Mouse (Mus musculus): ENCODE measurements around the gene Pgd.
"Not testable (repeated sequence)": the region's sequence is repeated elsewhere in the genome, so short reads cannot be mapped to it uniquely, and the experiment has no call there.

The Pgd gene

DNA sequence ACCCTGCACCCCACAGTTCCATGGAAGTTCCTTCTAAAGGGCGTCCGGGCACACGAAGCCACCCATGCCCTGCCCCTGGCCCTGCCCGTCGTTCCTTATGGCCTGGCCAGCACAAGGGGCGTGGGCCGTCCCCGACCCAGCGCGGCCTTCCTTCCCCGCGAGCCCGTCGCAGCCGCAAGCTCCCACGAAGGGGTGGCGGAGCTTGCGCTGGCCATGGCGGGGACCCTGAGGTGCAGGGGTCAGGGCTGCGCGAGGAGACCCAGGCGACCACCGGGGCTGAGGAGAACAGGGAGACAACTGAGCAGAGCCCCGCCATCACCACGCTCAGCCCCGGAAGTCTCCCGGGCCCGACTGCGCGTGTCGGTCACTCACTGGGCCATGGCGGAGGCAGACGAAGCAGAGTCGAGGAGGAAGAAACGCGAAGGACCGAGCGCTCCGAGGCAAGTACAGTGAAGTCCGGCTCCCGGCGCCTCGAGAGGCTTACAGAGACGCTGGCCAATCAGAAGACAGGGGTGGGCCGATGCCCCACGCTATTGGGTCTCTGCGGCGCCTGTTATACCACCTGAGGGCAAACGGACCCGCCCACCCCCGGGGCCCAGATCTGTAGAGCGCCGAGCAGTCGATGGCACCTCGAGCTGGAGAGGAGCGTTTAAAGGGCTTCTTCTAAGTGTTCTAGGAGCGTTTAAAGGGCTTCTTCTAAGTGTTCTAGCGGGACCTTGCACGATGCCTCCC lies at the start of gene Pgd:
Gene Pgd, minus strand, starts transcription at position 557 of the 732 bp plus-strand sequence.
- DNase-seq = peak; percentile 98

DNA sequence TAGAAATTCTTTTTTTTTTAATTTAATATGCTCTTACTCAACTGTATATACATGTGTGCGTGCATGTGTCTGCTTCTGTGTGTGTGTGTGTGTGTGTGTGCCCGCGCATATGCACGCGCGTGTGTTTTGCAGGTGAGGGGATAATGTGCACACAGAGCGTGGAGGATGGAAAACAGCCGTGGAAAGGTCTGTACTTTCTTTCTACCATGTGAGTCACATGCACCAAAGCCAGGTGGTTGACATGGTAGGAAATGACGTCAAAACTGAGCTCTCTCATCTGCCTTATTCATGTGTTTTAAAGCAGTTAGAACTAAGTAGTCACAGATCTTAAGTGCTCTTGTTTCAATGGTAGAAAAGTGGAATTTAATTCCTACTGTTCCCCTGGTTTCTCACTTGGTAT lies 49.4 kb upstream of the Pgd start:
- DNase-seq = no peak

DNA sequence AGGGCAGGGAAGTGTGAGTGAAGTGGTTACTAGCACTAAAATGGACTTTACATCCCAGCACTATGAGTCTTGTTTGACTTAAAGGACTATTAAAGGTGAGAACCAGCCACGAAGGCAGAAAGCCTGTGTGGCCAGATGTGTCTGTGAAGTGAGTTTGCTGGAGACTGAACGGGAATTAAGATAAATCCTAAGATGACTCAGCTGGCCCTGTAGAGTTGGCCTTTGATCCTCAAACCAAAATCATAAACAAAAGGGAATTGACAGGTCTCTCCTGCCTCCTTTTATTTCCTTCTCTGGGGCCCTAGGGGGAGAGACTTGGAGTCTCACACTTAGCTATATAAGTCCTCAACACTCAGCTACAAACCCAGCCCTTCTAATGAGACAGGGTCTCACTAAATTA lies 48.8 kb upstream of the Pgd start:
- DNase-seq = no peak

DNA sequence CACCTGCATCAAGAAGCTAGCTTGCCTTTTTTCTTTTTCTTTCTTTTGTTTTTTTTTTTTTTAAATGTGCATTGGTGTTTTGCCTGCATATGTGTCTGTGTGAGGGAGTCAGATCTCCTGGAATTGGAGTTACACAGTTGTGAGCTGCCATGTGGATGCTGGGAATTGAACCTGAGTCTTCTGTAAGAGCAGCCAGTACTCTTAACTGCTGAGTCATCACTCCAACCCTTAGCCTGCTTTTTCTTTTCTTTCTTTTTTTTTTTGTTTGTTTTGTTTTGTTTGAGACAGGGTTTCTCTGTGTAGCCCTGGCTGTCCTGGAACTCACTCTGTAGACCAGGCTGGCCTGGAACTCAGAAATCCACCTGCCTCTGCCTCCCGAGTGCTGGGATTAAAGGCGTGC lies 47.9 kb upstream of the Pgd start:
- not testable (repeated sequence) for DNase-seq

DNA sequence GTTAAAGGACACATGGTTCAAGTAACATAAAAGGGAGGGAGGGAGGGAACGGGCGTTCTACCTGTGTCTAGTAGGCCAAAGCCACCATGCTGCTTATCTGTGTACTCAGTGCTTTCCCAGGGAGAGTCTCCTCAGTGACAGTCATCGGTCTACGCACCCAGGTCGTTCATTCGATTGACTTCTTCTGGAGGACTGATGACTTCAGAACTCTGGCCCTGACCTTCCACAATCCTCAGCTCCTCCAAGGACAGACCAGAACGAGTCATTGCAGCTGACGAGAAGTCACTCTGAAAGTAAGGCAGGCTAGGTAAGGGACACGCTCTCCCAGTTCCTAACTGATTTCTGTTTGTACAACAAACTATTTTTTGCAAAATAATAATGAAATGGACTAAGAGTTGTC lies 46.9 kb upstream of the Pgd start:
- DNase-seq = no peak

DNA sequence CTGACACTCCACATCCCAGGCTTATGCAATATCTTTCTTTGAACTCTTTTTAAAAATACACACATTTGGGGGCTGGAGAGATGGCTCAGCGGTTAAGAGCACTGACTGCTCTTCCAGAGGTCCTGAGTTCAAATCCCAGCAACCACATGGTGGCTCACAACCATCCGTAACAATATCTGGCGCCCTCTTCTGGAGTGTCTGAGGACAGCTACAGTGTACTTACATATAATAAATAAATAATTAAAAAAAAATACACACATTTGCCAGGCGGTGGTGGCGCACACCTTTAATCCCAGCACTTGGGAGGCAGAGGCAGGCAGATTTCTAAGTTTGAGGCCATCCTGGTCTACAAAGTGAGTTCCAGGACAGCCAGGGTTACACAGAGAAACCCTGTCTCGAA lies 44.9 kb upstream of the Pgd start:
- DNase-seq = peak; percentile 38

DNA sequence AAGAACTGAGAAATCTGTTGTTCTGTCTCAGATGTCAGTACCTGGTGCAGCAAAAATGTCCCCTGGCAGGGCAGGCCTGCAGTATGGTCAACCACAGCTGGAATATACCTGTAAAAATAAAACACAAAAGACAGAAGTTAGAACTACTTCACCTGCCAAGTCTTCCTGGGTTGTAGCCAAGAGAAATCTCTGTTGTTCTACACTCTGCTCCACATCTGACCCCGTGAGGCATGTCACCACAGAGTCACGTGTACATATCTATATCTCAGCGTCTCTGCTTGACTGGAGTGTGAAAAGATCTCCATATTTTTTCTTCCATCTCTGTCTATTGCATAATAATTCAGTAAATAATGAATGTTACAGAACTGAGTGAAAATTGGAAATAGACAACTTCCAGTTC lies 35.9 kb upstream of the Pgd start:
- no peak for DNase-seq

DNA sequence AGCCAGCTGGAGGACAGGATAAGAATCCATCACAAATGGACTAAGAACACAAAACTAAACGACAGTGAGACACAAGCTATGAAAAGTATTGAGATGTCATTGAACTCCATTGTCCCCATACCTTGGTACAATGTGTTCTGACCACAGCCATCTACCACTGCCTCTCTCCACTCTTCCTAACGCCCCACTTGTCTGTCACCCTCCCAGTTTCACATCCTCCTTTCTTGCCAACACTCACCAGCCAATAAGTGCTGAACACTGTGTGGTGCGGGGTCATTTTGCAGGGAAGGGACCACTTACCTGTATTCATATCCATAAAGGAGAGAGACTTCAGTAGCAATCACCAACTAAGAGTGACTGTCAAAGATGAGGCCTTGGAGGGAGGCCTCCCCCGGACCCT lies 34.5 kb upstream of the Pgd start:
- DNase-seq = no peak

DNA sequence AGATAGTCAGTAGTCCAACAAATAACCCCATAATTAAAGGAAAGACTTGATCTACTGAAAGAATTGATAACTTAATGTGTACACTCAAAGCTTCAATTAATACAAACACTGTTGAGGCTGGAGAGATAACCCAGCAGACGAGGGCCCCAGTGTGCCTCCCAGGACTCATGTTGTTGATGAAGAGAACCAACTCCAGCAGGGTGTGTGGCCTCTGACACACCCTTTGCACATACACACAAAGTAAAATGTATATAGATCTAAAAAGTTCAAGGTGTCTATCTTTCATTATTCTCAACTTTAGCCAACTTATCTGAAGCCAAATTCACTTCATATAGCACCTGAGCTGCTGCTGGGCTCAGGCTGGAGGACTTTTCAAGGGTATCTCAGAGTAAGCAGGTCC lies 30.6 kb upstream of the Pgd start:
- no peak for DNase-seq

DNA sequence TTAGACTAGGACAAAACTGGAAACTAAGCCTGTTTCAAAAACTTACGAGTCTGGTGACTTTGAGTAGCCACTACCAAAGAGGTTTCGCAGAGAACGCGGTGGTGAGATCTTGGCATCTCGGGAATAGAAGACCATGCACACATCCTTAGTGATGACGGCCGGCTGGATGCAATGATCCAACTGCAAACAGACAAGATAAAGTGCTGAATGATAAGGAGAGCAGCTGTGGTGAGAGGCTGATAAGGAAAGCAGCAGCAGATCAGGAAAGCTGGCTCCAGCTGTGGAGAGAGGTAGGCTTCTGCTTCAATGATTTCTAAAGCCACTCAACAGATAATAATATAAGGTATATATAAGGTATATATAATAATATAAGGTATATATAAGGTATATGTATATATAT lies 24.5 kb upstream of the Pgd start:
- no peak for DNase-seq

DNA sequence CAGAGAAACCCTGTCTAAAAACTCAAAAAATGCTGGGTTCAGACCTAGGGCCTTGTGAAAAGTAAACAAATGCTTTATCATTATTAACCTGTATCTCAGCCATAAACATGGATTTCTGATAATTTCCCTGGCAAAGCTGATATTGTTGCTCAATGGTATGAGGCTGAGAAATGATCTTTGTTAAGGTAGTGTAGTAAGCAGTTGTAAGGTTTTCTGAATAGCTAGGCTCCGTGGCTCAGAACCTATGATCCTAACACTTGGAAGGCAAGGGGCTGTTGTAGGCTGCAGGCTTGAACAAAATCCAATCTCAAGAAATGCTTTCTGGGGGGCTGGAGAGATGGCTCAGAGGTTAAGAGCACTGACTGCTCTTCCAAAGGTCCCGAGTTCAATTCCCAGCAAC lies 22.0 kb upstream of the Pgd start:
- DNase-seq = no peak

DNA sequence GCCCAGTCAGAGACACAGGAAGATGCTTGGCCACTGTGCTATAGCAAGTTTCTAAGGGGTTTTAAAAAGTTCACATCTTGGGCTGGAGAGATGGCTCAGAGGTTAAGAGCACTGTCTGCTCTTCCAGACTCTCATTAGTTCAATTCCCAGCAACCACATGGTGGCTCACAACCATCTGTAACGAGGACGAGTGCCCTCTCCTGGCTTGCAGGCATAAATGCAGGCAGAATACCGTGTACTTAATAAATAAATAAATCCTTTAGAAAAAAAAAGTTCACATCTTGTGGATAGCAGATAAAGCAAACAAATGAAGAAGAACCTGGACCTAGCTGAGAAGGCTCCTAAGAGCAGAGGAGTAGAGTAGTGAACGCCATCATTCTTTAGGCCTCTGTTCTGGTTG lies 16.2 kb upstream of the Pgd start:
- DNase-seq = no peak

DNA sequence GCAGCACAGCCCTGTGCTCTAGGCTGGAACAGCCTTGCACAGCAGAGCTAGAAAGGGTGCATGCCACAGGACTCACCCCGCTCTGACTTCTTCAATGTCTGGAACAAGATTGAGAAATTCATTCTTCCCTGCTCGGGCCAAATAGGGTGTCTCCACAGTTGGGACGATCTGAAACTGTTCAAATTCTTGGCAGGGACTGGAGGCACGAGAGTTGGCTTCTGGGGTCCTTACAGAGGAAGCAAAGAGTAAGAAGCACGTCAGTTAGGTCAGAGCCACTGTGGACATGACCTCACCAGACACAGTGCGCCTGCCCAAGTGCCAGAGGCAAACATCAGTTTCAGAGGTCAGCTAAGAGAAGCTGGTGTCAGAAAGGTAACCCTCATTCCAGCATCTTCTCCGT lies 15.6 kb upstream of the Pgd start:
- DNase-seq = no peak

DNA sequence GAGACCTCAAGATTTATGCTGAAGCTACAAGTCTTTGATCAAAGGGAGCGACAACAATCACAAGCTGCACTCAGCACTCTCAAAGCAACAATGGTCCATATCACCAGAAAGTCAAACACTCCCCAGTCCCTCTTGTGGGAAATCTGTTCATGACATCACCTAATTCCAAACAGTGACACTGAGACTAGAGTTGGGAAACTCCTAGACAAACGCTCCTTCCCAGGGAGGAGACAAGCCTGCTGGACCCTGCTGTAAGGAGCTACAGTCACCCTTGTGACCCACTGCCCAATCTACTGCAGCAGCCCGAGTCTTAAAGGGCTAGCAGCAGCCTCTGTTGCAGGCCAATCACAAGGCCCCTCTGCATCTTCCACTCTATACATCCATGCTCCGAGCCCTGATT lies 13.0 kb upstream of the Pgd start:
- no peak for DNase-seq

DNA sequence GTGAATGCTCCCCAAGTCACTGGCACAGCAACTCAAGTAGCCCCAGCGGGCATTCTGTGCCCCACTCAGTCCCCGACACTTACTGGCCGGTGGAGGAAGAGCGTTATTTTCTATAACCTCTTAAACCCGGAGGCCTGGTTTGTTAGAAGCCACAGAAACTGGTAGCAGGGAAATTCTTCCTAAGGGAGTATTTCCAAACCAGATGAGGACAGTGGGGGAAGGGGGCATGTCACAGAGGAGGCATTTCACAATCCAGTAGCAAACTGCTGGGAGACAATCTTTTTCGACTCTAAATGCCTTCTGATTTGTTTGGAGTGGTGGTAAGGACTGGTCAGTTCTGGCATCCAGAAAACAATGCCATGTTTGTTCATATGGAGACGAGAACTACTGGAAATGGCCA lies 12.6 kb upstream of the Pgd start:
- no peak for DNase-seq

DNA sequence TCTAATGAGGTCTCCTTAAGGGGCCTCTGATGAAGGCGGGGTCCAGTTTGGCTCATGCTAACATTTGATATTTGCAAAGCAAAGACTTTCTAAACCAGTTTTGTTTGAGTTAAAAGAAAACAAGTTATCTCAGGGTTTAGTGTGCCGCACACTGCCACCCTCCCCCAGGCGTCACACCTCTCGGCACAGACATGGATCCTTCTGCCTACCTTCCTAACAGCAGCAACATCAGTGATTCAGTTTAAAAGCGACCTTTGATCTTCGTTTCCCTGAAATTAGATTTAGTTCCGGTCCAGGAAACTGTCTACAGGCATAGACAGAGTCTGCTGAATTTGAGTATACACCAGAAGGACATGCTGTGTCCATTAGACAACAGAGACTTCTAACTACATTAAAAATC lies 11.8 kb upstream of the Pgd start:
- DNase-seq = peak; percentile 47

DNA sequence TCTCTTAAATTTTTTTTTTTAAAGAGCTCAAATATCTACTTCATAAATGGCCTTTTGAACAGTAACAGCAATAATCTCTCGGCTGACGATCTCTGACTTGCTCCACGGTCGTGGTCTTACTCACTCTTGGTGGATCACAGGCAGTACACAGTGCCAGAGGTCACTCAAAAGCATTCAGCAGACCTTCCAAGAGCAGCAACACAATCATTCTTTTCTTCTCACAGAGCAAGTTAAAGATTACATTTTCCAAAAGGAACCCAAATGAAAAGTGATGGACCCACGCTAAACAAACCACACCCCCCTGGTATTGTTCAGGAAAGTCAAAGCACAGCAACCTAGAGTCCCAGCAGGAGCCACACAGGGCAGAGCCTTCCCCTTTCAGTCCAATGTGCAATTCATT lies 10.5 kb upstream of the Pgd start:
- DNase-seq = peak; percentile 57

DNA sequence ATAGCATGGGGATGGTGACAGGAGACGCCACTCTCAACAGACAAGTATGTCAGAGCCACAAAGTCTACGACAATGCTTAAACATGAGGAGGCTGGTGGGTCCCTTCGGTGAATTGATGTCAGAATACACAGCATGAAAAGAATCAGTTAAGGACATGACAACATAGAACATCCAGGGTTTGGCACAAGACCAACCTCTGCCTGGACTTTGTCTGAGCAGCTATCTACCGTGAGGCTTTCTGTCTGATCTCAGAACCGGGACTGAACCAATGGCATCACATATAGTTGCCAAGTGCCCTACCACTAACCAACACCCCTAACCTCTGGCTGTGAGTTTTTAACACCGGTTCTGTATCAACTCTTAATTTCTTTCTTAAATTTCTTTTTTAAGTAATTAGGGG lies 10.1 kb upstream of the Pgd start:
- DNase-seq = peak; percentile 70

DNA sequence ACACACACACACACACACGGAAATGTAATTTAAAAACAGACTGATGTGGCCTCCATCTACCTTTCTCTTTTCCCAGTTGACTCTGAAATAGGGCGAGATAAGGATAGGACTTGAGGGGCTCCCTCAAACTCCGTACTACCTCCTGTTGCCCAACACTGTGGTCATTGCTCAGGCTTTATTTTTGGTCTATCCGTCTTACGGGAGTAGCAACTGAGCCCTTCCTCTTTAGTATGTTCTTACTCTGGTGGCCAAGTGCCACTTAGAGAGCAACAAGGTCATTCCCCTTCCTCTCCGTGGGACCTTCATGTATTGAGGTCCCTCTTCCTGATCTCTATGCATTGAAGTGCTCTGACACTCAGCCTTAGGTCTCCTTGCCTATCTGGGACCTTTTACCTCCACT lies 7.1 kb upstream of the Pgd start:
- DNase-seq = no peak

DNA sequence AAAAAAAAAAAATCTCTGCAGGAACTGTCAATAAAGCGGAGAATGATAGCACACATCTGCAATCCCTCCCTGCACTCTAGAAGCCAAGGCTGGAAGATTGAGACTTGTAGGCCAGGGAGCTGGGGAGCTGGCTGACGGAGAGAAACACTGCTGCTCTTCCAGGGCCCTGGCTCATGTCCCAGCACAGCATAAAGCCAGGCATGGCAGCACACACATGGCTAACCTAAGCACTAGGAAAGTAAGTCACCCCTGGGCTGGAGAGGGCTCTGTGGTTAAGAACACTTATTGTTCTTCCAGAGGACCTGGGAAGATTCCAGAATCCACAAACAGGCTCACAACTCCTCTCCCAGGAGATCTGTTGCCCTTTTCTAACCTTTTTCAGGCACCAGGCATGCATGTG lies 6.1 kb upstream of the Pgd start:
- no peak for DNase-seq

DNA sequence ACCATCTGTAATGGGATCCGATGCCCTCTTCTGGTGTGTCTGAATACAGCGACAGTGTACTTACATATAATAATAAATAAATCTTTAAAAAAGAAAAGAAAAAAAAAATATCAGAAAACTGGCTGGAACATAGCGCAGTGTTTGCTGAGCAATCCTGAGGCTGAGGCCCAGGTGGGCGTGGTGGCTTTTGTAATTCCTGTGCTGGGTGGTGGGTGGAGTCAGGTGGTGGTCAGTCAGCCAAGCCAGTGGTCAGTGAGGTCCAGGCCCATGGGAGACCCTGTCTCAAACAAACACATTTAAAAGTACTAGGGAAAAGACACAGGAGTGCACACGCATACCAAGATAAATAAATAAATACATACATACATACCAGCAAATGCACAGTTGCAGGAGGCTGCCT lies 5.5 kb upstream of the Pgd start:
- no peak for DNase-seq

DNA sequence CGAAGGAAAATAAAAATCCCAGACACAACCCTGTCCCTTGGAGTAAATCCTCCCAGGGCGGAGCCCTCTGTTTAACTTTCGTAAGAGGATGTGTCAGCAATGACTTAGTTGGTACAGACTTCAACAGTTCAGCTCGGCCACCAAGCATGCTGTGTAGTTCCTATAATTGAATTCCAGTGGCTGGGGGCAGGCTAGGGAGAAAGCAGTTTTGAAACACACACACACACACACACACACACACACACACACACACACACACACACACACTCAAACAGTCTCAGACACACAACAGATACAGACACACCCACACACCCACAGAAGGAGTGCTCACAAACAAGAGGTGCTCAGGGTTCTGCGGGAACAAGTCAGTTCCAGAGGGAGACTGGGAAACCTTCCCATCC lies 5.0 kb upstream of the Pgd start:
- DNase-seq = no peak

DNA sequence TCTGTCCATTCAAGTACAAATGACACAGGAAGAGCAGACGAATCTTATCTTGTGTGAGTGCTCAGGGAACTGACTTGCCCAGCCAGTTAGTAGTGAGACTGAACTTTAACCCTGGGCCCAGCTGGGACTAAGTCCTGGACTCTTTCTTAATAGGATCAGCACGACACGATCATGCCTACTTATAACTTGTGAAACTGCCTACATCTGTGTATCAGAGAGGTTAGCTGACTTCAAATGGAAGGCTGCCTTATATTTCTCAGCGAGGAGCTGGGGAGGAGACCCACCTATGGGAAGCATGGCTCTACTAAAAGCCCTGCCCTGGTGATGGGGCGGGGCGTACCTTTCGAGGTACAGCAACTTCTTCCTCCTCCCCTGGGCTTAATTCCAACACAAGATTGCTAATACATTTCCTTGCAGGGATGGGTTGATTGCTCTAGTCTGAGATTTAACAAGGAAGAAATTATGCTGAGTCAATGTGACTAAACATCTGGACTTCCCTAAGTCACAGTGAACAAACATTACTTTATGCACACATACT lies 3.9 kb upstream of the Pgd start:
- peak; percentile 89 for DNase-seq

DNA sequence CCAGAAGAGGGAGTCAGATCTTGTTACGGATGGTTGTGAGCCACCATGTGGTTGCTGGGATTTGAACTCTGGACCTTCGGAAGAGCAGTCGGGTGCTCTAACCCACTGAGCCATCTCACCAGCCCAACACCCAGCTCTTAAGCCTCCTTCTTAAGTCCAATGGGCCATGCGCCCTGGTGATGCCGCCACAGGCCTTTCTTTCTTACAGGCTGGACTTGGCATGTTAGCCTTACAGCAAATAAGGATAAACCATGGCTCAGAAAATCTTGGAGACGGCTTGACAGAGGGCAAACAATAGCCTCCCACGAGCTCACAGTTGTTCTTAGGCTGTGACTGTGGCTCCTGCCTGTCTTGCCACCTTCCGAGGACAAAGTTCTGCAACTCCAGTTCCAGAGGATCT lies 3.4 kb upstream of the Pgd start:
- DNase-seq = not testable (repeated sequence)

DNA sequence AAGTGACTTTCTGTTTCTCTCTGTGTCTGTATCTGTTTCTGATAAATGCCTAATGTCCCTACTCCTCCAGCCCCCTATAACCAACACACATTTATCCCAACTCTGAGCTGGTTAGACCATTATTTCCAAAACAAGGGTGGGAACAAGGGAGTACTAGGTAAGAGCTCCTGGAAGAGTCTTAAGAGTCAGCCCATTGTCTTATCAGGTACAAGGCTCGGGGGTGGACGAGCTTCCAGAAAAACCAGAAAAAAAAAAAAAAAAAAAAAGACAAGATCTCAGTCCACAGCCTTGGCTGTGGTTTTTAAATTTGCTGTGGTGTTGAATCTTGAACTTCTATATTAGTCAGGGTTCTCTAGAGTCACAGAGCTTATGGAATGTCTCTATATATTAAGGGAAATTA lies 1.4 kb upstream of the Pgd start:
- no peak for DNase-seq
